Mouse (Mus musculus): ENCODE measurements around the gene Vpreb1. TPM values are rescaled to one million over a fixed set of nuclear protein-coding genes. Genes with fewer than 3 reads are reported as not detected.

The Vpreb1 gene
- polyA plus RNA-seq (2012; rRNA removed; ENCODE audit: low replicate concordance) = 6.0 and 8.1 TPM in 2 replicates

DNA sequence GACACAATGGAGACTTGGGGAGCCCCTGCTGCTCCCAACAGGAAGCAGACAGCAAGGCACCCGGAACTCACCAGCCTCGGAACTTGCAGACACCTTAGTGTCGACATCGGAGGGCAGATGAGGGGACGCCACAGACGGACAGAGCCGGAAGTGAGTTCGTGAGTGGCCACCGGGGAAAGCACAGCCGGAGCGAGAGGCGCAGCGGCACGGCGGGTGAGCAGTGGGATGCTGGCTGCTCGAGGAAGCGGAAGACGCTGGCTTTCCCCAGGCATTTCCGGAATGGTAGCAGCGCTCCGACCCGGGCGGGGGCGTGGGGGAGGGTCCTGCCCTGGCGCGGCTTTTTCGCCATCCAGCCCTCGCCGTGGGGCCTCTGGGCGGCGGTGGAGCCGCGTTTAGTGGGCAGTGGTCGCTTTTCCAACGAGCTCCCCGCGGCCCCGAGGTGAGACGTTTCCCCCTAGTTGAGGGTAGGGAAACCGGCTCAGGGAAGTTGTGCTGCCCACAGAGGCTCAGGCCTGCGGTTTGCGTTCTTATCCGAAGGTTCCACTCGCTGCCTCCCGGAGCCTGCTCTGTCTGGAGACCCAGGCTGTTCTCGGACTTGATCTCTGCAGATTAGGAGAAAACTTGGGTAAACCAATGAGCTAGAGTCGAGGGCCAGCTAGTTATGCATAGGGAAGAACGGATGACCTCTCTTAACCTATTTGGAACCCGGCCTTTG, at the start of gene Vpreb1, which contains the start of gene Top3b:
Gene Vpreb1 (minus strand): TSS at position 227 of the 715 bp plus-strand sequence.
Gene Top3b (plus strand): TSS at position 120 of the 715 bp plus-strand sequence.

DNA sequence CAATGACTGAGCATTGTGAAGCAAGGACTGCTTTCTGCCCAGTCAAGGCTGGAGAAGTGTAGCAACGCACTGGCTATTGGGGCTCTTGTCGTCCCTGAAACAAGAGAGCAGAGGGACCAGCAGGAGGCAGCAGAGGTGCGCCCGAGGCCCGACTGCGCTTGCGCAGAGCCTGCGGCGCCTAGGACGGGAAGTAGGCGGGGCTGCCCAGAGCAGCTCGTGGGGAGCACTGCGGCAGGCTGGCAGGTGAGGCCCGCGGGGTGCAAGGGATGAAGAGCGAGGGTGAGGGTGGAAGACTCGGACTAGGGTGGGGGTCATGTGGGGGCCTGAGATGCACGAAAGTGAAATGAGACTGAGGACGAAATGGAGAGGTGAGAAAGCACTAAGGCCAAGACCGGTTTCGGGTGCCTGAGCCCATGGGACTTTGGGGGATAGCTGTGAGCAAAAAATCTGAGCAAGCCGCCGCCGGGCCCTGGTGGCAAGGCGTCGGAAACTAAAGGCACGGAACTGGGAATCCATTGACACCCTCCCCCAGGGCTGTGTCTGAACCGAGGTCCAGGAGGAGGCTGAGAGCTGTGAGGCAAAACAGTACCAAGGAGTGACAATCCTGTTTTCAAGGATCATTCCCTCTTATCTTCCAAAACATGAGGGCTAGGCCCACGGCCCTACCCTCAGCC, 25.9 kb upstream of the Vpreb1 start, which contains the start of gene Ppm1f:
Gene Ppm1f (plus strand): TSS at position 88 of the 674 bp plus-strand sequence.

DNA sequence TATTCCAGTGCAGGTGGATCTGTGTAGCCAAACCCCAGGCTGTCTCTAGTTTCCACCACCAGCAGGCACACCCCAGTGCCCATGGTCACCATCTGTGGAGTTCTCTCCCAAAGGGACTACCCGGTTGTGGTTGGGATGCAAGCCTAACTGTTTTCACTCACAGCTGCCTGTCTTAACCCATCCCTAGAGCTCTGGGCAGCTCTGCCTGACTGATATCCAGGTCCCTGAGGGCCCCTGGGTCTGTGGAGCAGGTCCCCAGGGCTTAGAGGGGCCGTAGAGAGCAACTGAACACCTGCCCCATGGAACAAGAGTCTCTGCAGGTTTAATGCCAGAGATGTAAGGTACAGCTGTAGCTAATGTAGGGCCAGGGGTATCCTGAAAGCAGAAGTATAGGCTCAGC, 6.7 kb downstream of the Vpreb1 start, which contains the start of gene Igll1:
Gene Igll1 (minus strand): TSS at position 8 of the 400 bp plus-strand sequence.

DNA sequence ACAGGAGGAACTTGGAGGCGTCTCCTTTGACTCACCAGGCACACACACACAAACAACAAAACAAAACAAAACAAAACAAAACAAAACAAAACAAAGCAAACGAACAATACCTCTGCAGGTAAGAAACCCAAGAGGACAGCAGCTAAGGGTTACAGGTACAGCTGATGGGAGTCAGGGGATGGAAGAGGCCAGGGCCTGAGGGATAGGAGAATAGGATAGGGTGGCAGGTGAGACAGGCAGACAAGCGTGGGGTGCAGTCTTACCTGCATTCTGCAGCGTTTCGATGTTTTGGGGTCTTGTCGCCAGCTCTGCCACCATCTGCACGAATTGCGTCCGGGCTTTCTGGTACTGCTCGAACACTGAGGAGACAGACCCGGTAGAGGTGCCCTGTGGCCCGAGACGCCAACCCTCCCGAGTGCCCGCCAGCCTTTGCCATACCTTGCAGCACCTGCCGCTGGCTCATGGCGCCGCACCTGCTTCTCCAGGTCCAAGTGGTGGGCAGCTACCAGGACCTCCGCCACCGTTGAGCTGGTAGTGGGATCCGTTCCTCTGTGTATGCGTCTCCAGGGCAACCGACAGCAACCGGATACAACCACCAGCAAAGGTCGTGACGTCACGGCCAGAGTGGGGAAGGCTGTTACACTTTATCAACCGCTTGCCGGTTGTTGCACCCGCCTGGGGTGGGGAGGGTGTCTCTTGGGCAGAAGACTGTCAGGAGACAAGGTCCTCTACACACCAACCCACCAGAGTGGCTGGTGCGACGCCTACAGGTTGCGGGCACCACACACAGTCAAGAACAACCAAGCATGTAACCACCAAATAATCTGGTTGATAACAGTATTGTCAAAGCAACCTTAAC, 41.7 kb downstream of the Vpreb1 start, which contains the start of gene Spag6l:
Gene Spag6l (minus strand): TSS at position 700 of the 859 bp plus-strand sequence.

Other genes starting within 250 kb of the Vpreb1 start
- gene Olfr19, start 194.4 kb downstream of the Vpreb1 start, polyA plus RNA-seq (2012; rRNA removed; ENCODE audit: low replicate concordance) = not detected in 2 replicates
- gene Spag6l, start 41.4 kb downstream of the Vpreb1 start, polyA plus RNA-seq (2012; rRNA removed; ENCODE audit: low replicate concordance) = 0.24 TPM in 1 of 2 replicates, not detected in the other
- 0.33 and 0.55 TPM in 2 replicates for gene Igll1, start 6.9 kb downstream of the Vpreb1 start, polyA plus RNA-seq (2012; rRNA removed; ENCODE audit: low replicate concordance)
- 63.5 and 86.8 TPM in 2 replicates for gene Top3b, start 107 bp downstream of the Vpreb1 start, polyA plus RNA-seq (2012; rRNA removed; ENCODE audit: low replicate concordance)
- 15.8 and 20.3 TPM in 2 replicates for gene Ppm1f, start 25.6 kb upstream of the Vpreb1 start, polyA plus RNA-seq (2012; rRNA removed; ENCODE audit: low replicate concordance)
- gene Mapk1, start 112.5 kb upstream of the Vpreb1 start, polyA plus RNA-seq (2012; rRNA removed; ENCODE audit: low replicate concordance) = 43.1 and 106 TPM in 2 replicates
- 2.1 and 3.5 TPM in 2 replicates for gene Ypel1, start 198.9 kb upstream of the Vpreb1 start, polyA plus RNA-seq (2012; rRNA removed; ENCODE audit: low replicate concordance)
- gene Ppil2, start 240.4 kb upstream of the Vpreb1 start, polyA plus RNA-seq (2012; rRNA removed; ENCODE audit: low replicate concordance) = 92.4 and 144 TPM in 2 replicates